Mouse (Mus musculus) bone marrow, adult 2 months (tissue): Measurements from ENCODE around the gene Exosc3.

Source experiments
- CTCF ChIP-seq: fragments of 200-500 bp; IDR thresholded peaks from 2 replicates; pipeline ENCODE4 v1.5.1; 2011; ENCODE audit warnings: low read length, control low read depth; ENCODE audit not compliant: control insufficient read depth, insufficient read depth
- POLR2A ChIP-seq: fragments of 200-500 bp; IDR thresholded peaks from 2 replicates; pipeline ENCODE4 v1.6.1; 2011; ENCODE audit warnings: low read depth, mild to moderate bottlenecking, control low read depth, low read length, borderline replicate concordance; ENCODE audit not compliant: control insufficient read depth

- TF ChIP-seq POLR2A (no peak), CTCF (no peak)
These were observed 28.7 kb upstream of the Exosc3 start for GRCm38 (mm10) chr4:45371261-45371660.
